Mouse (Mus musculus): ENCODE data around the gene Syf2. TPM values are rescaled to one million over a fixed set of nuclear protein-coding genes. Genes with fewer than 3 reads are reported as not detected.
"Not testable (repeated sequence)": the region's sequence is repeated elsewhere in the genome, so short reads cannot be mapped to it uniquely, and the experiment has no call there.

Gene Syf2
- total RNA-seq (2015) (50.4 and 58.9 TPM in 2 replicates), total RNA-seq (2017) (173 and 193 TPM in 2 replicates)

GRCm38 (mm10) chr4:134930684-134931481 is at the start of gene Syf2:
Syf2 (plus strand) TSS chr4:134930898.
- peak; percentile 87 for ATAC-seq (replicated peaks; ENCODE audit: poor library complexity)

- ATAC-seq (replicated peaks; ENCODE audit: poor library complexity), result peak; percentile 88
Observed at GRCm38 (mm10) chr4:134883266-134883665, 47.4 kb upstream of the Syf2 start.

GRCm38 (mm10) chr4:134883808-134884207 is 46.9 kb upstream of the Syf2 start:
- ATAC-seq (replicated peaks; ENCODE audit: poor library complexity), result no peak

- ATAC-seq (replicated peaks; ENCODE audit: poor library complexity), result no peak
Observed at GRCm38 (mm10) chr4:134884364-134884763, 46.3 kb upstream of the Syf2 start.

GRCm38 (mm10) chr4:134892096-134892495 is 38.6 kb upstream of the Syf2 start:
- 0 out of 2 replicates have a peak, but pooled peaks have one; percentile 34 for ATAC-seq (replicated peaks; ENCODE audit: poor library complexity)

GRCm38 (mm10) chr4:134897256-134897655 is 33.4 kb upstream of the Syf2 start:
- ATAC-seq (replicated peaks; ENCODE audit: poor library complexity), result no peak

- no peak for ATAC-seq (replicated peaks; ENCODE audit: poor library complexity)
Observed at GRCm38 (mm10) chr4:134901126-134901525, 29.6 kb upstream of the Syf2 start.

- ATAC-seq (replicated peaks; ENCODE audit: poor library complexity), result no peak
Observed at GRCm38 (mm10) chr4:134903046-134903445, 27.7 kb upstream of the Syf2 start.

GRCm38 (mm10) chr4:134911406-134911805 is 19.3 kb upstream of the Syf2 start:
- not testable (repeated sequence) for ATAC-seq (replicated peaks; ENCODE audit: poor library complexity)

- ATAC-seq (replicated peaks; ENCODE audit: poor library complexity), result peak; percentile 38
Observed at GRCm38 (mm10) chr4:134913413-134913812, 17.3 kb upstream of the Syf2 start.

GRCm38 (mm10) chr4:134914122-134914863 is 16.4 kb upstream of the Syf2 start:
- ATAC-seq (replicated peaks; ENCODE audit: poor library complexity), result no peak; the same call in 1 of the 2 replicates

- ATAC-seq (replicated peaks; ENCODE audit: poor library complexity), result peak; percentile 80
Observed at GRCm38 (mm10) chr4:134914864-134915209, 15.9 kb upstream of the Syf2 start, which contains the start of gene Tmem50a. Tmem50a (minus strand) TSS chr4:134915024.

- ATAC-seq (replicated peaks; ENCODE audit: poor library complexity), result no peak
Observed at GRCm38 (mm10) chr4:134915223-134916050, 15.3 kb upstream of the Syf2 start.

- ATAC-seq (replicated peaks; ENCODE audit: poor library complexity), result peak; percentile 22
Observed at GRCm38 (mm10) chr4:134917194-134917593, 13.5 kb upstream of the Syf2 start.

GRCm38 (mm10) chr4:134918381-134918780 is 12.3 kb upstream of the Syf2 start:
- ATAC-seq (replicated peaks; ENCODE audit: poor library complexity), result no peak

GRCm38 (mm10) chr4:134919733-134920540 is 10.8 kb upstream of the Syf2 start:
- ATAC-seq (replicated peaks; ENCODE audit: poor library complexity), result peak; percentile 28

GRCm38 (mm10) chr4:134920631-134921030 is 10.1 kb upstream of the Syf2 start:
- ATAC-seq (replicated peaks; ENCODE audit: poor library complexity), result no peak

GRCm38 (mm10) chr4:134921703-134922102 is 9.0 kb upstream of the Syf2 start:
- ATAC-seq (replicated peaks; ENCODE audit: poor library complexity), result no peak

GRCm38 (mm10) chr4:134922111-134922924 is 8.4 kb upstream of the Syf2 start:
- ATAC-seq (replicated peaks; ENCODE audit: poor library complexity), result no peak

- no peak for ATAC-seq (replicated peaks; ENCODE audit: poor library complexity)
Observed at GRCm38 (mm10) chr4:134922925-134923244, 7.8 kb upstream of the Syf2 start.

Measured in megakaryocyte progenitor cell, adult 5-6 weeks (primary cell).